Mouse (Mus musculus): Measurements from ENCODE around the gene Fbxo42. TPM values are rescaled to one million over a fixed set of nuclear protein-coding genes. Genes with fewer than 3 reads are reported as not detected.

Gene Fbxo42
- polyA plus RNA-seq, 1 experiment from 2014 or later: 18.7 TPM

GRCm38 (mm10) chr4:141183932-141184331 lies 36.2 kb downstream of the Fbxo42 start:
- Histone ChIP-seq H3K4me2 (replicated peaks) (no peak overlapping the region), H3K4me3 (replicated peaks) (no peak overlapping the region), H3K9ac (no peak overlapping the region), H3K9me3 (no peaks in the 10 kb centered on the region), H3K27me3 (replicated peaks) (no peaks in the 10 kb centered on the region), H3K27ac (no peak overlapping the region), H3K4me1 (replicated peaks) (peaks cover 13% of the 10 kb centered on the region; the same call in 1 of the 2 replicates), H3K36me3 (peaks cover 4% of the 10 kb centered on the region; the same call in 1 of the 2 replicates)
- WGBS: 84% methylated on average over 2 of the region's 2 CpGs
- no peak for ATAC-seq

- no peak overlapping the region for H3K9ac ChIP-seq
- no peak overlapping the region for H3K27ac ChIP-seq
- H3K4me2 ChIP-seq (replicated peaks): no peak overlapping the region
- peaks cover 4% of the 10 kb centered on the region; the same call in 1 of the 2 replicates for H3K36me3 ChIP-seq
- no peak overlapping the region for H3K4me3 ChIP-seq (replicated peaks)
- ATAC-seq: no peak
- 94% methylated on average over 4 of the region's 4 CpGs for WGBS
- H3K27me3 ChIP-seq (replicated peaks): no peaks in the 10 kb centered on the region
- H3K9me3 ChIP-seq: no peaks in the 10 kb centered on the region
- H3K4me1 ChIP-seq (replicated peaks): peaks cover 13% of the 10 kb centered on the region; the same call in 1 of the 2 replicates
Measured at GRCm38 (mm10) chr4:141184426-141184825, 36.7 kb downstream of the Fbxo42 start.

DNA sequence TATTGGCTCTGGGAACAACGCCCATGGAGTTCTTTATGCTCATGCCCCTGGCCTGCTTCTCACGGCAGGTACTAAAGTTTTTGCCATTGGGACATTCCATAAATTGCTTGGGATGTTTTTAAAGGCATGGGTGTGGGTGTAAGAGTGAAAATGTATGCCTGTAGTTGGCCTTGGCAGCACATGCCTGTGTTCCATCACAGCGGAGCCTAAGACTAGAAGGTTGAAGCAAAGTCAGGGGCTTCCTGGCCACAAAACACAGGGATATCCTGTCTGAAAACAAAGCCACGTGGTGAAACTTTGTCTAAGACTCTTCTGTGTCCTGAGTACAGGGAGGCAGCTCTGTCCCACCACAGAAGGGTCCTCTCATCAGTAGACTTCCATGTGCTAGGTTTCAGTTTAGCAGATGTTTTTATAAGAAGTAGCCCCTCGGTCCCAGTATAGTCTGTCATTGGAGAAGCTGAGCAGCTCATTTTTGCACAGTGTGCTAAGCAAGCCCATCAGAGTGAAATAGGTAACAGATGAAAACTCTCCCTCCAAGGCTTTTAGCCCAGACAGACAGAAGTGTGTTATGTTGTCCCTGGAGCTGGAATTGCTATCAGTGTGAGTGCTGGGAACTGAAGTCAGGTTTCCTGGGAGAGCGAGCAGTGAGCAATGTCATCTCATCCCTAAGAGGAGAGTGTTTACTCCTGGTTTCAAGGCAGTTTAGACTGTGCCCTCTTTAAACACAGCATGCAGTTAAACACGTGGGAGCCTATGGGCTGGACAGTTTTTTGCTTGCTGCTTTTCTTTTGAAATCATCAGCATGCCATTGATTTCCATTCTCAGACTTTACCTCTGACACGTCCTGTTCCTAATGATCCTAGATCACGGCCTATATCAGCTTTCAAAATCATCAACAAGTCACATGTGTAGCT lies 39.5 kb downstream of the Fbxo42 start:
- Histone ChIP-seq H3K36me3 (peaks cover 3% of the 10 kb centered on the region; the same call in 1 of the 2 replicates), H3K9me3 (no peaks in the 10 kb centered on the region), H3K9ac (no peak overlapping the region), H3K4me1 (replicated peaks) (peaks cover 13% of the 10 kb centered on the region; the same call in 1 of the 2 replicates), H3K4me2 (replicated peaks) (no peak overlapping the region), H3K4me3 (replicated peaks) (no peak overlapping the region), H3K27ac (peak overlapping the region; percentile 18; the same call in 1 of the 2 replicates), H3K27me3 (replicated peaks) (no peaks in the 10 kb centered on the region)
- 47% methylated on average over 9 of the region's 9 CpGs for WGBS
- ATAC-seq: no peak

DNA sequence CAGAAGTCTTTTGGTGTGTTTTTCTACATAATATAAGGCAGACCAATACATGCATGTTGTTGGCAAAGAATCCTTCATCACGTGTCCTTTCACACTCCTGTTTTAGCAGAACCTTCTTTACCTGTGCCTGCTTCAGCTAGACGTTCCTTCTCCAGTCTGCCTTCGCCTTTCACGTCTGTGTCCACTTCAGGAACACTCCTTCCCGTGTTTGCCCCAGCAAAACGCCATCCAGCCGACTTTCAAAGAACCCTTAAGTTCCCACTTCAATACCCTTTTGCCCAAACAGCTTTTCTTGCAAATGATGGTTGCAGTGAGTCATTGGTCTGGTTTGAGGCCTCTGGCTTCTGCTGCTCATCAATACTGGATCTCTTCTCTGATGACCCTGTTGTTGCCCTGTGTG lies 43.6 kb downstream of the Fbxo42 start:
- no peak overlapping the region for H3K4me2 ChIP-seq (replicated peaks)

GRCm38 (mm10) chr4:141194553-141194952 lies 46.8 kb downstream of the Fbxo42 start:
- no peaks in the 10 kb centered on the region for H3K9me3 ChIP-seq
- 92% methylated on average over 6 of the region's 6 CpGs for WGBS
- ATAC-seq: no peak
- H3K27me3 ChIP-seq (replicated peaks): no peaks in the 10 kb centered on the region
- H3K36me3 ChIP-seq: peaks cover 36% of the 10 kb centered on the region
- H3K27ac ChIP-seq: no peak overlapping the region
- no peak overlapping the region for H3K4me2 ChIP-seq (replicated peaks)
- no peak overlapping the region for H3K9ac ChIP-seq
- 0 out of 2 replicates have a peak, but pooled peaks cover 5% of the 10 kb centered on the region for H3K4me1 ChIP-seq (replicated peaks)
- H3K4me3 ChIP-seq (replicated peaks): no peak overlapping the region

More for the DNA sequence above, 43.6 kb downstream of the Fbxo42 start:
- peaks cover 9% of the 10 kb centered on the region; the same call in 1 of the 2 replicates for H3K4me1 ChIP-seq (replicated peaks)
- H3K27ac ChIP-seq: no peak overlapping the region
- no peaks in the 10 kb centered on the region for H3K9me3 ChIP-seq
- no peaks in the 10 kb centered on the region for H3K27me3 ChIP-seq (replicated peaks)
- no peak overlapping the region for H3K4me3 ChIP-seq (replicated peaks)
- WGBS: 91% methylated on average over 7 of the region's 7 CpGs
- H3K36me3 ChIP-seq: peaks cover 15% of the 10 kb centered on the region
- no peak for ATAC-seq
- no peak overlapping the region for H3K9ac ChIP-seq

- Histone ChIP-seq H3K4me2 (replicated peaks) (no peak overlapping the region), H3K36me3 (peaks cover 47% of the 10 kb centered on the region), H3K27ac (peak overlapping the region; percentile 44; the same call in 1 of the 2 replicates), H3K27me3 (replicated peaks) (no peaks in the 10 kb centered on the region), H3K4me1 (replicated peaks) (0 out of 2 replicates have a peak, but pooled peaks cover 5% of the 10 kb centered on the region), H3K9ac (no peak overlapping the region), H3K4me3 (replicated peaks) (no peak overlapping the region), H3K9me3 (no peaks in the 10 kb centered on the region)
- WGBS: 90% methylated on average over 13 of the region's 13 CpGs
- peak; percentile 94 for ATAC-seq
Measured at GRCm38 (mm10) chr4:141196981-141197685, 49.4 kb downstream of the Fbxo42 start.

DNA sequence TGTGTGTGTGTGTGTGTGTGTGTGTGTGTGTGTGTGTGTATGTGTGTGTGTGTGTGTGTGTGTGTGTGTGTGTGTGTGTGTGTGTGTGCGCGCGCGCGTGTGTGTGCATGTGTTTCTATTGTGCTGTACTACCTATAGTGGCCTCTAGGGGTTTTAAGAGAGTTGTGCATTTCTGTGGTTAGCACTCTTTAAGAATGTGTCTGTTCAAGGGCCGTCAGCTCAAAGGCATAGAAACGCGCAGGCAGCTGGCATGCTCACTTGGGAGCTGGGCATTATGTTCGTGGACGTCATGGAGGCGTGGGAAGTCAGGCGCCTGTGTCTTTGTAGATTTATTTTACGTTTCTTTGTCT lies 49.9 kb downstream of the Fbxo42 start:
- ATAC-seq: no peak
- 98% methylated on average over 13 of the region's 13 CpGs for WGBS
- H3K4me2 ChIP-seq (replicated peaks): no peak overlapping the region
- H3K4me1 ChIP-seq (replicated peaks): 0 out of 2 replicates have a peak, but pooled peaks cover 5% of the 10 kb centered on the region
- no peaks in the 10 kb centered on the region for H3K27me3 ChIP-seq (replicated peaks)
- no peak overlapping the region for H3K4me3 ChIP-seq (replicated peaks)
- no peaks in the 10 kb centered on the region for H3K9me3 ChIP-seq
- peaks cover 47% of the 10 kb centered on the region for H3K36me3 ChIP-seq
- no peak overlapping the region for H3K27ac ChIP-seq
- no peak overlapping the region for H3K9ac ChIP-seq

- Histone ChIP-seq H3K27ac (no peak overlapping the region), H3K9ac (no peak overlapping the region), H3K27me3 (replicated peaks) (no peaks in the 10 kb centered on the region), H3K9me3 (no peaks in the 10 kb centered on the region), H3K4me2 (replicated peaks) (no peak overlapping the region), H3K4me3 (replicated peaks) (no peak overlapping the region), H3K36me3 (peaks cover 36% of the 10 kb centered on the region), H3K4me1 (replicated peaks) (0 out of 2 replicates have a peak, but pooled peaks cover 5% of the 10 kb centered on the region)
- WGBS: 67% methylated on average over 11 of the region's 11 CpGs
- no peak for ATAC-seq
Measured at GRCm38 (mm10) chr4:141200906-141201305, 53.2 kb downstream of the Fbxo42 start.

GRCm38 (mm10) chr4:141202192-141202591 lies 54.5 kb downstream of the Fbxo42 start:
- Histone ChIP-seq H3K4me2 (replicated peaks) (no peak overlapping the region), H3K36me3 (peaks cover 28% of the 10 kb centered on the region), H3K9ac (no peak overlapping the region), H3K9me3 (no peaks in the 10 kb centered on the region), H3K27ac (no peak overlapping the region), H3K4me1 (replicated peaks) (0 out of 2 replicates have a peak, but pooled peaks cover under 1% of the 10 kb centered on the region), H3K4me3 (replicated peaks) (no peak overlapping the region), H3K27me3 (replicated peaks) (no peaks in the 10 kb centered on the region)
- no peak for ATAC-seq
- WGBS: 87% methylated on average over 6 of the region's 6 CpGs

- 69% methylated on average over 4 of the region's 4 CpGs for WGBS
- Histone ChIP-seq H3K27ac (no peak overlapping the region), H3K9me3 (no peaks in the 10 kb centered on the region), H3K4me1 (replicated peaks) (no peaks in the 10 kb centered on the region), H3K4me2 (replicated peaks) (no peak overlapping the region), H3K36me3 (peaks cover 14% of the 10 kb centered on the region), H3K4me3 (replicated peaks) (no peak overlapping the region), H3K9ac (no peak overlapping the region), H3K27me3 (replicated peaks) (no peaks in the 10 kb centered on the region)
- ATAC-seq: 0 out of 2 replicates have a peak, but pooled peaks have one; percentile 20
Measured at GRCm38 (mm10) chr4:141204580-141205061, 56.9 kb downstream of the Fbxo42 start.

GRCm38 (mm10) chr4:141207081-141207480 lies 59.4 kb downstream of the Fbxo42 start:
- Histone ChIP-seq H3K4me1 (replicated peaks) (no peaks in the 10 kb centered on the region), H3K9ac (no peak overlapping the region), H3K27ac (no peak overlapping the region), H3K9me3 (no peaks in the 10 kb centered on the region), H3K4me2 (replicated peaks) (no peak overlapping the region), H3K4me3 (replicated peaks) (no peak overlapping the region), H3K36me3 (no peaks in the 10 kb centered on the region), H3K27me3 (replicated peaks) (no peaks in the 10 kb centered on the region)
- no peak for ATAC-seq
- 91% methylated on average over 5 of the region's 5 CpGs for WGBS
